Mouse (Mus musculus): ENCODE results near the gene Nop9.
A peak's percentile ranks its signal among the peaks of the same experiment; 100 is the strongest.

- TF ChIP-seq CTCF (IDR thresholded peaks at IDR 0.05) (0 out of 2 replicates have a peak, but pooled peaks have one; percentile 8), EP300 (IDR thresholded peaks at IDR 0.05) (0 out of 2 replicates have a peak, but pooled peaks have one; percentile 49)
These were observed 37.9 kb downstream of the Nop9 start for GRCm38 (mm10) chr14:55783171-55783957.

All from lung, postnatal 0 days (tissue).